Mouse (Mus musculus) neural tube, embryonic 14.5 days (tissue): Measurements from ENCODE around the gene Ubxn7. TPM values are rescaled to one million over a fixed set of nuclear protein-coding genes. Genes with fewer than 3 reads are reported as not detected.

ENCODE experiments used
- ATAC-seq: fragments of 200-750 bp; cut with Nextera tagmentation; 2 replicates; pipeline ENCODE4 v1.8.0; 2017; ENCODE audit warnings: low read depth, mild to moderate bottlenecking, moderate TSS enrichment, moderate library complexity
- H3K27ac ChIP-seq: fragments of 300-500 bp; sonication (generic); 2 replicates; pipeline ENCODE4 v1.5.1; 2014; ENCODE audit warnings: low read depth, mild to moderate bottlenecking, control low read depth, low read length, moderate library complexity, mixed read lengths
- H3K27me3 ChIP-seq: fragments of 300-500 bp; sonication (generic); 2 replicates; pipeline ENCODE4 v1.6.1; 2014; ENCODE audit warnings: low read length; ENCODE audit not compliant: control insufficient read depth, insufficient read depth
- H3K36me3 ChIP-seq: fragments of 300-500 bp; sonication (generic); 2 replicates; pipeline ENCODE4 v1.6.1; 2014; ENCODE audit warnings: low read length, mixed read lengths; ENCODE audit not compliant: control insufficient read depth, insufficient read depth
- H3K4me1 ChIP-seq: fragments of 300-500 bp; sonication (generic); 2 replicates; pipeline ENCODE4 v1.6.1; 2014; ENCODE audit warnings: low read length; ENCODE audit not compliant: control insufficient read depth, insufficient read depth
- H3K4me2 ChIP-seq: fragments of 300-500 bp; sonication (generic); 2 replicates; pipeline ENCODE4 v1.6.1; 2014; ENCODE audit warnings: mild to moderate bottlenecking, low read depth, low read length, control low read depth
- H3K4me3 ChIP-seq: fragments of 300-500 bp; sonication (generic); 2 replicates; pipeline ENCODE4 v1.5.1; 2014; ENCODE audit warnings: low read depth, low read length, control low read depth, mixed read lengths
- H3K9ac ChIP-seq: fragments of 300-500 bp; sonication (generic); replicated peaks from 2 replicates; pipeline ENCODE4 v1.6.1; 2014; ENCODE audit warnings: low read depth, mild to moderate bottlenecking, control low read depth, low read length, mixed read lengths
- H3K9me3 ChIP-seq: fragments of 300-500 bp; sonication (generic); 2 replicates; pipeline ENCODE4 v1.6.1; 2016; ENCODE audit warnings: low read length; ENCODE audit not compliant: control insufficient read depth
- WGBS: fragments of 180-500 bp; shearing (Covaris S2); extraction: QIAGEN DNeasy Blood & Tissue Kit; methylation state at CpG from one replicate; pipeline ENCODE4 v1.1.7; 2014; 5-methylcytosine and 5-hydroxymethylcytosine counted together
- polyA plus RNA-seq: library from polyadenylated mRNA; unstranded; fragments of >200 nt; fragmentation: Nextera tagmentation; extraction: Ambion mirVana; gene quantifications from 2 replicates; pipeline ENCODE4 v1.2.1, GENCODE M21; 2014

The Ubxn7 gene
- polyA plus RNA-seq, 1 experiment from 2014 or later, result 31.2 TPM

DNA sequence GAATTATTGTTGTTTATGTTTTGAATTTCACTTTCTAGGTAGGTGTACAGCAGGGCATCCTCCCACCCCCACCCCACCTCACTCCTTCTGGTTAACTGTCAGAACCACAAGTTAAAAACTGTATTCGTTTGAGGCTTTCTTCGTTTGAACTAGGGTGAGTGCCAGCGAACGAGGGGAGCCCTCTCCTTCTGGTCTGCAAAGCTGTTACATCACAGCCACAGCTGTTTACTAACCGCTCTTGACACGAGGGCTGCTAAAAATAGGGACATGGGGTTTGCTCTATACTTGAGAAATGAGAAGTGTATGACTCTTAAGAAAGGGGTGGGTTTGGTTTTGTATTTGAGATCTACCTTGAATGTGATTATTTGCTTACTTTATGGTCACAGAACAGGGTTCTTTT, 102.0 kb downstream of the Ubxn7 start:
- WGBS, result 66% methylated on average over 6 of the region's 6 CpGs
- no peak overlapping the region for H3K27ac ChIP-seq
- H3K4me2 ChIP-seq, result no peak overlapping the region
- no peak overlapping the region for H3K9ac ChIP-seq
- H3K9me3 ChIP-seq, result no peaks in the 10 kb centered on the region
- ATAC-seq, result no peak
- peaks cover 13% of the 10 kb centered on the region for H3K4me1 ChIP-seq
- no peaks in the 10 kb centered on the region for H3K36me3 ChIP-seq
- no peak overlapping the region for H3K4me3 ChIP-seq
- no peaks in the 10 kb centered on the region for H3K27me3 ChIP-seq

DNA sequence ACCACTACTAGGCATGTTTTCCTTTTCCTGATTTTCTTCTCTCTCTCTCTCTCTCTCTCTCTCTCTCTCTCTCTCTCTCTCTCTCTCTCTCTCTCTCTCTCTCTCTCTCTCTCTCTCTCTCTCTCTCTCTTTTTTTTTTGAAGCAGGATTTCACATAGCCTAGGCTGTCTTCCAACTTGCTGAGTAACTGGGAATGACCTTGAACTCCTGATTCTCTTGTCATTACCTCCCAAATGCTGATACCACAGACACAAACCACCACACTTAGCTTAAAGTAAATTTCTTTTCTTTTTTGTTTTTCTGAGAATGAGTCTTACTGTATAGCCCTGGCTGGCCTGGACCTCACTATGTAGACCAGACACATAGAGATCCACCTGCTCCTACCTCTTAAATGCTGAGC, 102.6 kb downstream of the Ubxn7 start:
- no peak overlapping the region for H3K4me2 ChIP-seq
- H3K9ac ChIP-seq, result no peak overlapping the region
- H3K9me3 ChIP-seq, result no peaks in the 10 kb centered on the region
- no peak overlapping the region for H3K27ac ChIP-seq
- peaks cover 11% of the 10 kb centered on the region for H3K4me1 ChIP-seq
- no peaks in the 10 kb centered on the region for H3K27me3 ChIP-seq
- no peak overlapping the region for H3K4me3 ChIP-seq
- no peaks in the 10 kb centered on the region for H3K36me3 ChIP-seq
- no peak for ATAC-seq

DNA sequence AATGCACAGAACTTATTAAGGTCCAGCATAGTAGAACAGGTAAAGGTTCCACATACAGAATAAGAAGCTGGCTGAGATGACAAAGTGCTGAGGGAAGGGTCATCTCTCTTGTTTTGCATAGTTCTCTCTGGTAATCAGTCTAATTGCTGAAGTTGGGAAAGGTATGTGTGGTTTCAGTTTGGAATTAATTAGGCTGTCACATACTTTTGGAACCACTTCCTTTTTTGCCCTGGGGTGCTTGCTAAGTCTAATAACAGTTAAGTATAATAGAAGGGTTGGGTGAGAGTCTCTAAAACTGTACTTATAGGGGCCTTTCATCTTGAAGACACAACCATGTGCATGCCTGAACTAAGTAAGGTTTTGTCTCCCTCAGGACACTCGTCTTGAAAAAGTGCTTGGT, 104.6 kb downstream of the Ubxn7 start:
- Histone ChIP-seq H3K4me2 (no peak overlapping the region), H3K4me3 (no peak overlapping the region), H3K36me3 (no peaks in the 10 kb centered on the region), H3K9me3 (no peaks in the 10 kb centered on the region), H3K27ac (no peak overlapping the region), H3K27me3 (no peaks in the 10 kb centered on the region), H3K4me1 (peaks cover 5% of the 10 kb centered on the region), H3K9ac (no peak overlapping the region)
- WGBS, result 82% methylated on average over 1 of the region's 1 CpGs
- no peak for ATAC-seq

DNA sequence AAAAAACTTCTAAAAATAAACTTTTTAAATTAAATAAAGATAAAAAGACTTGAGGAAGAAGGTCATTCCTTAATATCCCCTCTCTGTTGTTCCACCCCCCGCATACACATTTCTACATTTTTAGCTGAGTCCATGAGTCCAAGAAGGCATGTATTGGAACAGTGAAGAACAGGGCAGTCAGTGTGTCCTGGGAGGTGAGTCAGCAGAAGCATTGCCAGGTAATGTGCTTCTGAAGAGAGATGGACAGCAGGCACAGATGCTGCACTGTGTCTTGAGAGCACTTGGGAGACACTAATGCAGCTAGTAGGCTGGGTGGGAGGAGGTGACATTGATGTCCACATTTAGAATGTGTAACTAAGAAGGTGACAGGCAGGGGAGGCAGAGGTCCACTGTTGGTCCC, 105.2 kb downstream of the Ubxn7 start:
- no peaks in the 10 kb centered on the region for H3K4me1 ChIP-seq
- no peak overlapping the region for H3K9ac ChIP-seq
- H3K4me2 ChIP-seq, result no peak overlapping the region
- H3K4me3 ChIP-seq, result no peak overlapping the region
- WGBS, result 100% methylated on average over 1 of the region's 1 CpGs
- ATAC-seq, result no peak
- no peak overlapping the region for H3K27ac ChIP-seq
- no peaks in the 10 kb centered on the region for H3K9me3 ChIP-seq
- H3K36me3 ChIP-seq, result no peaks in the 10 kb centered on the region
- H3K27me3 ChIP-seq, result no peaks in the 10 kb centered on the region

DNA sequence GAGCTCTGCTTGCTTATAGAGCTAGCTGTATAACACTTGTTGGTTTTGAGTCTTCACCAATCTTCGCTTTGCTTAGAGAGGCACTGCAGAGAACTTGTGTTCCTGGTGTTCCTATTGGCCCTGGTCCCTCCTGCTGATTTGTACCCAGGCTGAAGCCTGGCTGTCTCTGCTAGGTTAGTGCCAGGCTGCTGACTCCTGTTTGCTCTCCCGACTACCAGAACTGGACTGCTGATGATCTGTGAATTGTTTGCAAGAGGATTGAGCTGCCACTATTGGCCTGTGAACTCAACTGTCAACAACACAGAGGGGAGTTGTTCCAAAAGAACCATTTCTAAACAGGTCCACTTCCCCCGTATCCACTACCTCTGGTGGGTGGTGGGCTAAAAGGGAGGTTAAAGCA, 109.4 kb downstream of the Ubxn7 start:
- no peak for ATAC-seq
- H3K9ac ChIP-seq, result no peak overlapping the region
- whole genome bisulfite sequencing, result 91% methylated on average over 3 of the region's 3 CpGs
- H3K4me1 ChIP-seq, result no peaks in the 10 kb centered on the region
- H3K9me3 ChIP-seq, result no peaks in the 10 kb centered on the region
- no peak overlapping the region for H3K4me3 ChIP-seq
- no peak overlapping the region for H3K27ac ChIP-seq
- no peaks in the 10 kb centered on the region for H3K27me3 ChIP-seq
- H3K36me3 ChIP-seq, result no peaks in the 10 kb centered on the region
- no peak overlapping the region for H3K4me2 ChIP-seq

Other genes starting within 250 kb of the Ubxn7 start
- 104 and 115 TPM in 2 replicates for gene Pigx, start 232.5 kb upstream of the Ubxn7 start, polyA plus RNA-seq
- 50.9 and 58.3 TPM in 2 replicates for gene Cep19, start 232.5 kb upstream of the Ubxn7 start, polyA plus RNA-seq
- 2.5 and 7.7 TPM in 2 replicates for gene Nrros, start 166.7 kb upstream of the Ubxn7 start, polyA plus RNA-seq
- gene Bex6, start 152.4 kb upstream of the Ubxn7 start, polyA plus RNA-seq, result not detected in 2 replicates
- gene Fbxo45, start 85.1 kb upstream of the Ubxn7 start, polyA plus RNA-seq, result 13.9 and 17.9 TPM in 2 replicates
- 12.8 and 17.6 TPM in 2 replicates for gene Wdr53, start 85.0 kb upstream of the Ubxn7 start, polyA plus RNA-seq
- 0.15 TPM in 1 of 2 replicates, not detected in the other for gene Smco1, start 60.8 kb upstream of the Ubxn7 start, polyA plus RNA-seq
- 21.5 and 23.2 TPM in 2 replicates for gene Rnf168, start 54.8 kb upstream of the Ubxn7 start, polyA plus RNA-seq
- not detected in 2 replicates for gene Tm4sf19, start 68.2 kb downstream of the Ubxn7 start, polyA plus RNA-seq
- gene Tctex1d2, start 87.4 kb downstream of the Ubxn7 start, polyA plus RNA-seq, result 35.1 and 41.2 TPM in 2 replicates
- gene Pcyt1a, start 98.7 kb downstream of the Ubxn7 start, polyA plus RNA-seq, result 50.9 and 53.2 TPM in 2 replicates
- 0.17 and 0.40 TPM in 2 replicates for gene Slc51a, start 155.6 kb downstream of the Ubxn7 start, polyA plus RNA-seq
- not detected in 2 replicates for gene Zdhhc19, start 164.0 kb downstream of the Ubxn7 start, polyA plus RNA-seq